Mouse (Mus musculus): Measurements from ENCODE around the gene Pde4b.

Gene Pde4b

DNA sequence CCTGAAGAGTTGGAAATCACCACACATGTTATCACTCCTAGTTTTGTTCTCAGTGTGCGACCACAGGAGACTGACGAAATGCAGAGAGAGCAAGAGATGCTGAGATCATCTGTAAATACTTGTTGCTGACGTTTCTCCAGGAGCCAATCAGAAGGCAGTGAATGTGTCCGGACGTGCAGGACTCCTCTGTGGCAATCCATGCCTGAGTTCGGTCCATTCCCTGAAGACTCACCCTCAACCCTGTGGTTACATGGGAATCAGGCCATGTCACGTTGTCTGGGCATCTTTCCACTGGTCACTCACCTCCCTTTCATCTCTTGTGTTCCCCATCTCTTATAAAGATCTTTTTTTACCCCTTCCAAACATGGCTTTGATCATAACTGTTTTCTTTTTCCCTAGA, 468.2 kb downstream of the Pde4b start:
- no peak for DNase-seq

DNA sequence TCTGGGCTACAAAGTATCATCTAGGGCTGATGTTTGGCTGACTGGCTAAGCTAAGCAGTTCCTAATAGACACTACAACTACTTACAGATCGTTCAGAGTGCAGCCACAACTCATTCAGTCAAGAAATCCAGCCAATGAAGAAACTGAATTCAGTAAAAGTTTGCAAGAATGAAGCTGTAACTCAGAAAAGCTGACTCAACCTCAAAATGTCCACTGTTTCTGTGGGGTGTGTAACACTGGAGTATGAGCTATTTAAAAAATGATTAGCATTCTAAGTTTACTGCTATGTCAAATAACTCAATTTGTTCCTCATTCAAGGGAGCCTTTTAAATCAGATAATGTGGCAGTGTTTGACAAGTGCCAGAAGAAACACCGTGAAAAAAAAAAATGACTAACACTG, 469.7 kb downstream of the Pde4b start:
- DNase-seq: no peak

DNA sequence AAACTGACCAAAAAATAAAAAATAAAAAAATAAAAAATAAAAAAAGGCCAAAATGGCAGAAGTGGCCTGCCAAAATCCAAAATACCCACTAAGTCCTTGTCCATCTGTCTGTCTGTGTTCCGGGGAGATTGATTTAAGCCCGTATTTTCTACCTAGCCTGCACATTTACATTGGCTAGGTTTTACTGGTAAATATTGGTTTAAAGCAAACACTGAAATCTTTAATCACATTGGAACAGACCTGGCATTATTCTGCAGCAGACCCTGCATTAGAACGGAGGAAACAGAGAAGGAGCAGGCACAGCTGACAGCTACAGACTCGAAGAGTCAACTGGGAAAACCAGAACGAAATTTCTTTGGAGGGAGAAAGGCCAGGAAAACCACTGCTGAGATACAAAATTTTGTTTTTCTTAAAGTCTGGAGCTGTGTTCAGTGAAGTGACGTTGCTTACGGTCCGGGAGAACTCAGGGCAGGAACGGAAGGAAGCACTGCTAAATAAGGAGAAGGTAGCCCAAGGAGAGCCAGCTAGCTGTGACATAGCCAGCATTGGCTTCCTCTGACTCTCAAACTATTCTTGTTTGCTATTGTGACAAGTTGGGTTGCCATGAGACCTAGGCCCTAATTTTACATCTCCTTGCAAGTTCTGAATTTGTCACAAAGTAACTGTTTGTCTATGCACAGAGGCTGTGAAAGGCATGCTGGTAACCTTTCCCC, 470.3 kb downstream of the Pde4b start:
- no peak for DNase-seq

DNA sequence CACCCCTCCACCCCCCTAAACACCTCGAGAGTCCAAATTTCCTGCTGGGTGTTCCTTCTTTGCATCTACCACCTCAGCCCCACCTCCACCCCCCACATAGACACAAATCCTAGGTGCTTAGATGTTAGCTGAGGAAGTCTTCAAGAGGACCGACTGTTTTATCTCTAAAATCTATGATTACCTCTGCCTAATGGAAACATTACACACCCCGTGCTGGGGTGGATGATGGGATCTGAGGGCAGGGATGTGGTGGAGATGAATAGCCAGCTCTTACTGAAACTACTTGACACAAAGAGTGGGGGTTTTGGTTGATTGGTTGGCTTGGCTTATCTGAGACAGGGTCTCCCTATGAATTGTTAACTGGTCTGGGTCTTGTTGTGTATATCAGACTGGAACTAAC, 471.0 kb downstream of the Pde4b start:
- DNase-seq: no peak

DNA sequence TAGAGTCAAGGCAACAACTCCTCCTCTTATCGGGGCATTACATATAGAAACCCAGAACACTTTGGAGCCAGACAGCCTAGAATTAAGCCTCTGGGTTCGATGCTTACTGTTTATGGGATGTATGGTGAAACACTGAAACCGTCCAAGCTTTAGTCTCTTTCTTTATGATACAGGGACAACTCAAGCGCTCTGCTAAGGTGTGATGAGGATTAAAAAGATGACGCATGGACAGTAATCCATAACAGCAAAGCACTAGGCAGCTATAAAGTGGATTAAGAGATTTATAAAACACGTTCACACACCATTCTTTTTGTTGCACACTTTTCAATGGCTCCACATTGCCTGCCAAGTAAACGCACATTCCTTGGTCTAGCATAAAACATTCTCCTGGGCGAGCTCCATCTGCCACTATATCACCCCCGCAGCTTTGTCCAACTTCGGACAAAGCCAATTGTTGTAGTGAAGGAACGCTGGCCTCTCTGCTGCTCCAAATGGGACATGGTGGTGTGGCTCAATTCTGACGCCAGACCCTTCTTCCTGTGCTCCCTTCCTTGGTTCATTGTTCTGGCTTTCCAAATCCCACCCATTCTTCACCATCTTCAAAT, 473.4 kb downstream of the Pde4b start:
- DNase-seq: no peak

DNA sequence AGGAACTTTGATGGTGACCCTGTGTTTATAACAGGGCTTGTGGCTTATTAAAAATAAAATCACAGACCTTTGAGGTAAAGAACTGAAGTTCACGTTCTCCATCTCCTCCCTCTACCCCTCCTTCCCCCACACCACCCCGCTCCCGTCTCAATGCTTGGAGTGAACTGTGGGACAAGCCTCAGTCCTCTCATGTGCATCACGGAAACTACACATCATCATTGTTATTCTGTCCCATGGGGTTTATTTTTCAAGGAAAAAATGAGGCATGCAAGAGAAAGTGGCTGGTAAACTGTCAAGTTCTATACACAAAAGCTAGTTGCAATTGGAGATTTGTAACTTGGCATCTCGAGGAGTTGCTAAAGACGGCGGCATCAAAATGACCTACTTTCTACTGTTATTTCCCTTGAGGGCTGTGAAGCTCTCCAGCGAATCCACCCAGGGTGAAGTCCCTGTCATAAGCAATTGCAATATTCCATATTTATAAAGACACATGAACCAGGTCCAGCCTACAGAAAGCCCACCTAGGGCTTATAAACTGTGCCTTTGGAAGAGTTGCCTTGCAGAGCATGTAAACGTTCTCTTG, 476.0 kb downstream of the Pde4b start:
- no peak for DNase-seq

DNA sequence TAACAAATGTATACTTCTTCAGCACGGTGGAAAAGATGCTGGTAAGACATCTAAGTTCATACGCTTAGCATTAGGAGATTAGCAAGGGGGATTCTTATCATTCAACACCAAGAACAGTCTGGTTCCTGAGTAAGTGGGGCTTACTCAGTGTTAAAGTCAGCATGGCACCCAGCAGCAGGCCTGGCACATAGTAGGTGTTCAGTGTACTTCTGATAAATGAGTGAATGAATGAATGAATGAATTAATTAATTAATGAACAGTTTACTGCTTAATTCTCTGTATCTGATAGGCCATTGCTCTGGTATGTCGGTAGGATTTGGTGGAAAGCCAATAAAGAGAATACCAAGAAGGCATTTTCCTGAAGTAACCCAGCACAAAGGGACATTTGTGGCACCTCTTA, 476.9 kb downstream of the Pde4b start:
- no peak for DNase-seq

DNA sequence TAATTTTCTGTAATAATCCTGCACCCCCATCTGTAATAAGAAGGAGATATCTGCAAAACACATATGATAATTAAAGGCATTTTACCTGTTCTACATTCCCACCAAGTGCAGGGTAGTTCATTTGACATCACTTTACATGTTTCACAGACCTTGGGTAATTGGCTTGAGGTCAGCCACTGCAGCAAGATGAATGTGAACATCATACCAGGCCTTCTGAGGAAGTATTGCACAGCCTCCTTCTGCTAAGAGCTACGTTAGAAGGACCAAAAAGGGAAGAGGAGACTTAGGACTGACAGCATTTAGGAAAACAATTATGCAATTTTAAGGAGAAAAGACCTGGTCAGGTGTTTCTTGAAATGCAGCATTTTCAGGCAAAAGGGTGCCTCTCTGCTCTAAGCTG, 479.1 kb downstream of the Pde4b start:
- no peak for DNase-seq

DNA sequence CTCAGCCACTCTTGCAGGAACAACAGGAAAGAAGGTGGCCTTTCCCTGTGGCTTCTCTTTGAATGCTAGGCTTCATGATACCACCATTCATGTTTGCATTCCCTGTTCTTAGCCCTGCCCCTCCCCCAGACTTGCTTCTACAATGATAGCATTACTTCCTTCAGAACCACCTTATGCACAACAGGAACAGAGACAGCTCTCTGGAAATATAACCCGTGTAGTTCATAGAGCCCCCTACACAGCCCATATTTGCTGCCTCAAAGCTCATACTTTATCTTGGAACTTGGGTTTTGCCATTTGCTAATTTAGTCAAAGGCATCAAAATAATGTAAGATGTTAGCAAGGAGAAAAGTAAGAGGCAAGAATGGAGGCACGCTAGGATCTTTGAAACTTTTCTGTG, 479.8 kb downstream of the Pde4b start:
- DNase-seq: no peak

DNA sequence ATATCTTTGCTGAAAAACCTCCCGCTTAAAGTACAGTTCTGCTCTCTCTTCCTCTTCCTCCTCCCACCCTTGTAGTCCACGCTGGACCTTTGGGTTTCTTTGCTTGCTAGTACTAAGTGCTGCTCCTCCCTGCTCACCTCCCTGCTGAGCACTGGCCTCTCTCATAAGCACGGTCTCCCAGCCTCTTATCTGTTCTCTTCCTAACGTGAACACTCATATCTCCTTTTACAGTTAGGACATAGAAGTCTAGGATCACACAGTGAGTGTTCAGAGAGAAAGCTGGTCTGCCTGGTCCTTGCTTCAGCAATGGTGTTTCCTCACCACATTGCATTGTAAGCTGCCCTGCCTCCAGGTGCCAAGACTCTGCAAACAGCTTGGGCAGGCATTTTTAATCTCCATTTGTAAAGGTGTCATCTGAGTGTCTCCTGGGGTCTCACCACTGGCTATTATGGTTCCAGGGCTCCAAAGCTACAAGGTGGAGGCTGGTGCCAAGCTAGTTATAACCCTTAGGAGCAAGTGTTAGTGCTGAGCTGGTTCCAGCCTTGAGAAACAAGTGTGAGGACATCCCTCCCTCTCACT, 480.4 kb downstream of the Pde4b start:
- no peak for DNase-seq

DNA sequence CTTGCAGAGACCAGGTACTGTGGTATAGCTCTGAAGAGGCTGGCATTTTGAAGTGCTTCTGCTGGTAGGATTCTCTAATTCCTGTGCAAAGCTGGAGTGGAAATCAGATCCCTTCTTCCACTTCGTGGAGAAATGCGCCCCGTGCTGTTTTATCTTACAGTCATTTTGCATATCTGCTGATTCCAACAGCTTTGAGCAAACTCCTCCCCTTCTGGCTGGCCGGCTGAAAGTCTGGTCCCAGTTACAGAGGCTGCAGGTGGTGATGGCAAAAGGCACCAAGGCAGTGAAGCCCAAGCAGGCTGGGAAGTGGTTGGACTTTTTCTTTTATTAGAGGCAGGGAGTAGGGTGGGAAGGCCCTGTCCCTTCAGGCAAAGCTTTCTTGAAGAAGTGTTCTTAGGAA, 481.2 kb downstream of the Pde4b start:
- DNase-seq: peak; percentile 75 to 80

DNA sequence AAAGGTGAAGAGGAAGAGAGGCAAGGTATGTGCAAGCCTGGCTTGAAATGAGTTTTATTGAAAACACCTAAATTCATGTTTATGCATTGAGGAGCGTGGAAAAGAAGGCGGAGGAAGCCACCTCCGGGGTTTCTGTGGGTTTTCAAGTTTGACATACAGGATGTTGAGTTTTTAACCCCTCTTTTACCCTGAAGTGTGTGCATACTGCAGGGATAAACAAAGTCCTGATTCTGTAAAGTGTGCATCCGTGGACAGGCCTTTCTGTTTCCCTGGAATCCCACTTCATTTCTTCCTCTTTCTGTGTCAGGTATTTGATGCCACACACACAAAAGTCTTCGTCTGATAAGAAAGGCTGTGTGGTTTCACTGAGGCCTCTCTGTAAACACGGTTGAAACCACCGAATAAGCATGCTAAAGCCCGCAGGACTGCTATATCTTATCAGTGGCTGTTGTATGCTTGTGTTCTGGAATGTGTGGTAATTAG, 481.8 kb downstream of the Pde4b start:
- DNase-seq: no peak

DNA sequence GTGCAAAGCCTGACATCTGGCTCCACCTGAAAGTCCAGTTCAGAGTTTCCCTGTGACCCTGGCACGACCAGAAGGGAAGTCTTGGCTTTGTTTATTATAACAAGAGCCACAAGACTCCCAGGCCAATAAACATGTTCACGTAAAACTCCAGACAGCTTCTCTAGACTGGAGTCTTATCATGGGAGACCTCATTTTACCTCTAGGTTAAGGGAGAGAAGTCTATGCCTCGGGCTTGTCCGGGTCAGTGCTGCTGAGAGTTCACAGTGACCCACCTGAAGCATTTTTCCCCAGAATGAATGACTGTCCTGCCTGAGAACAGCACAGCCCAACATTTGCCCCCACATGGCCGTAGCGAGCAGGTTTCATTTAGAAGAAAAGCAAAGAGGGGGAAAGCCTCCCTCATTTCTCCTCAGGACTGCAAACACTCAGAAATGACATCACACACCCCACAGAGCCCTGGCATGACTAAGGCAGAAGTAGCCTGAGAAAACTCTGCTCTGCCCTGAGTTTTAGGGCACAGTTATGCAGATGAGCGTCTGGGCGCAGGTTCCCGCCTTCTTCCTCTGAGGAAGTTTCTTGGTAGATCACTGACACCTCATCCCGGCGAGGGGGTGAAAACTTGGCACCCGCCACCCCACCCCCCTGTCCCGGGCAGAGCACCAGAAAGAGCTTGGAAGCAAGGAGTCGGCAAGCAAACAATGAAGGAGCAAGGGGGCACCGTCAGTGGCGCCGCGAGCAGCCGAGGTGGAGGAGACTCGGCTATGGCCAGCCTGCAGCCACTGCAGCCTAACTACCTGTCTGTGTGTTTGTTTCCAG, 482.8 kb downstream of the Pde4b start:
- peak; percentile 59 to 67 for DNase-seq

DNA sequence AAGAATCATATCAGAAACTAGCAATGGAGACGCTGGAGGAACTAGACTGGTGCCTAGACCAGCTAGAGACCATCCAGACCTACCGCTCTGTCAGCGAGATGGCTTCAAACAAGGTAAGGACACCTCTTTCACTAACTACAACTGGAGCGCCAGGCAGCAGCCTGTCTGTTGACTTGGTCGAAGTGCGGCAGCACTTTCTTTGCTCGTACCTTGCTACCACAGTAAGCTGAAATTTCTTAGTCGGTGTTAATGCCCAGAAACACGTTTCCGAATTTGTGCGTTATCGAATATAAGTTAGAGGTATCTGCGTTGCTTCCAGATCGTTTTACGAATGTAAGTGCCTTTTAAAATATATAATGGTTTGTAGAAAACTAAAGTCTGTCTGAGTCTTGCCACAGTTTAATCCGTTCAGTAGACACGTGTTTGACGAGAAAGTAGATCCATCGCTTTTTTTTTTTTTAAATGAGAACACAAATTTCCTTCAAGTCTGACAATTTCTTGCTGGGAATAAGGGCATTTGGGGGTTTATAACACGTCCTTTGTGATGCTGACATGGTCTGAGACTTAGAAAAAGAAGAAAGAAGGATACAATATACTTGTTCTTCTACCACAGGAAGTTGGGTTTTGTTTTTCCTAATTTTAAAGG, 483.5 kb downstream of the Pde4b start:
- no peak for DNase-seq

DNA sequence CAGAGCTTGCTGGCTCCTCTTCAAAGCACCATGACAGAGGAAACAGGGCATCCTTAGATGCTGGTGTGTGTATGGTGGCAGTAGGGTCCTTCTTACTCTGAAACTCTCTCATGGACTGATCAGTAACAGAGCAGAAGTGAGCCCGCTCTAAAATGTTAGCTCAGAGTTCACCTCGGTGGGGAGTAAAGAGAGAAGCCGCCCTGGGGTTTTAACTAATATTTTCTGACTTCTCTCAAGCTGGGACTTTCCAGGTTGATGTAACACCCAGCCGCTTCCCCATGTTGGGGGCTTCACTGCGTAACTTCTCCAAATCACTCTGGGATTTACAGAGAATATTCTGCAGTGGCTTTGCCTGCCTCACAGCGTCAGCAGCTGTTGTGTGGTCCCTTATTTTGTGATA, 484.7 kb downstream of the Pde4b start:
- DNase-seq: no peak

DNA sequence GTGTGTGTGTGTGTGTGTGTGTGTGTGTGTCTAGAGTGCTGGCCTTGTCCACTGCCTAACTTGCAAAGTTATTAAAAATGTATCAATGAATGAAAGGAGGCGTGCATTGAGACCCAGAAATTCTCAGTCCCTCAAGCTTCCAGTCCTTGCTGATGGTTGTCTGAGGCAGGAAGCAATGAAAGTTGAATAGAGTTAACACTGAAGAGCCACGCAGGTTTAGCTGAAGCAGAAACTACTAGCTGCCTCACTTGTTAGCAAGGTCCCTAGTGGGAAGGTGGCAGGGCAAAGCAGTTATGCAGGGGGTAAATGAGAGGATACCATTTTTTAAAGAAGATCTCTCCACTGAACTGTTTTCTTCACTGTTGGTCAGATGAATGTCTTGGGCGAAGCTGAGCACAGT, 485.2 kb downstream of the Pde4b start:
- DNase-seq: no peak

DNA sequence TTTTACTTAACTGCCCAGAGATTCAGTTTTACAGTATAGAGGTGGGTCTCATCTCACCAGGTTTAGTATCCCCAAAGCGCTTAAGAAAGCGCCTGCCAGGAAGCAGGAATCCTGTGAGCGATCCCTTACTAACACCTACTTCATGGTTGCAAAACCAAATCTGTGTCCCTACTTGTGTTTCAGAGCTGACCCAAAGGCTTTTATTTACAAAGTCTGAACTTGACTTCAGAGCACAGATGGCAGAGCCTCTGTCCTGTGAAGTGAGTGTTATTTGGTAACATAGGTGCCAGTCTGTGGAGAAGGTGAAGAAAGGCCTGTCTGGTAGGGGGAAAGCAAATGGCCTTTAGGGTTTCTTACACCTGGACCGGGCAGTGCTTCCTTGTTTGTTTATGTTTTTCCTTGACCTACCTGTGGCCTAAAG, 486.0 kb downstream of the Pde4b start:
- no peak for DNase-seq

DNA sequence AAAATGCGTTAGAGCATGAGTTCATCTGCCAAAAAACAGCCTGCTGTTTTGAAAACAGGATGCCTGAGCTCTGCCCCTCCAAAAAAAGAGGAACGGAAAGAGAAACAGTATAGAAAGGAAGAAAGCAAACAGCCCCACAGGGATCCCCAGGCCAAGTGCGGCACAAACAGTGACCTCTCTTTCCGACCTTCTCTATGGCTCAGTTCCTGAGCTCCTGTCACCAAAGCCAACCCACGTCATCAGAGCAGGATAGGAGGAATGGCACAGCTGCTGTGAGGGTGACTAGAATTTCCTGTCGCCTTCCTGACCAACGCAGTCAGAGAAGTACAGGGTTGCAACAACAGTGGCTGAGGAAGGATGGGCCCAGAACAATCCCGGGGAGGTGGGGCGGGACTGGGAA, 486.9 kb downstream of the Pde4b start:
- DNase-seq: no peak

DNA sequence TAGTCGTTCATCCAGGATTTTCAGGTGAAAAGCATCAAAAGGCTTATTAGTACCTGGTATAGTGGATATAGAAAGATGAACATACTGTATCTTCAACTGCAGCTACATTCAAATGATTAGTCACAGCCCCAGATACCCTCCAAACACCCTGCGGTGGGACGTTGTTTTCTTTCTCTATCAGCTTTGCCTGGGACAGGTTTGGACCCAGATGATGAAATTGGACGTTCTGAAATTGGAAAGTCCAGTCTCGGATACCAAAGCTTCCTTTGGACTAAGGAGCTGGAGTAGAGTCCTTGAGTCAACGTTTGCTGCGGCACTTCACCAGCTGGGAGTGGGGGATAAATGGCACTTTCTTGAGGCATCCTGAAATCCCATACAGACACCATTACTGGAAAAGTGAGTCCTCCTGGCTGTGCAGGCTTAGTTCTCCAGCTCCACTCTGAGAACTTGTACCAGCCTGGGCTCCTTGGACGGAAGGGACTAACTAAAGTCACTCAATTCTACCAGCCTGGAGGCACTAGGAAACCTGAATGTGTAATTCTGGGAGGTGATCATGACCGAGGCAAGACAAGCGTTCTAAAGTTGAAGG, 487.4 kb downstream of the Pde4b start:
- DNase-seq: no peak

DNA sequence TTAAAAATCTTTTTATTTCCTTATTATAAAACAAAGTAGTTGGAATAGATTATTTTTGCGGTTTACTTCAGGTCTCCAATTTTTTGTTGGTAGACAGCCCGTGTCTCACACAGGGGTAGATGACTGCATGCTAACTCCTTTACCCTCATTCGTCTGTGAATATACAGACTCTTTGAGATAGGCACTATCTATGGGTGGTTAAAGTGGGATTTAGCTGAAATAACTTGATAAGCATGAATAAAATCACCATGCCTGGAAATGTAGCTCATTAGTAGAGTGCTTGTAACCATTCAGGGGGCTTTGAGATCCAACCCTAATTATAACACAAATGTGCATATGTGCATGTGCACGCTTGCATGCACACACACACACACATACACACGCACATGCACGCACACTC, 488.8 kb downstream of the Pde4b start:
- no peak for DNase-seq

DNA sequence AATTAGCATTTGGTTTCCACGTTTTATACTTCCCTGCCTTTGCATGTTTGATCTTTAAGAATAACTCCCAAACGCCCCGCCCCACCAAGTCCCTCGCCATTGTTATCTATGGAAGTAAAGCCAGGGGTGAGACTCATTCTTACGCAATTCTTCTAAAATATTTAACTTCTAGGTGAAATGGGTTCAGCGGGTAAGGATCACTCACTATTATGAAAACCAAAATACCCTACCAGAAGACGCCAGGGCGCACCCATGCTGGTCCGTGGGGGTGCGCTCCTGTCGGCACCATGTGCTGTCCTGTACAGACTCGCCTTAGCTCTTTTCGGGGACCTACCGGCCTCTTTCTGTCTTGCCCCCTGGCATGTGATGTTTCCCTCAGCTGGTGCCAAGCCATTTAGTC, 490.3 kb downstream of the Pde4b start:
- DNase-seq: no peak

DNA sequence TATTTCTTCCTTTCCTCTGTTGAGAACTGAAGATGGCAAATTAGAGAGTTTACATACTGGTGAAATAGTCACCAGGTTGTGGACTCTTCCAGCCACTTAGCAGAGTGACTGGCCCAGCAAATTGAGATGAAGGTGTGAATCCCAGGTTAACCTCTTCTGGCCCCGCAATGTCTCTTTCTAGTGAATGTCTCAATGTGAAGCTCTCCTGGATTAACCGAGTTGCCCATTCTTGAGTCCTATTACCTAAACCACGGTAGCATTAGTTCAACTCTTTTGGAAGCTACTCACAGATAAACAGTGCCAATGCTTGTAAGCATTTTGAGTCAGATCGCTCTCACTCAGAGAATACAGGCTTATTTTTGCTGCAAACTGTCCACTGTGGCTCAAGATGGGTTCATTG, 491.7 kb downstream of the Pde4b start:
- no peak for DNase-seq

Measured in cerebellum, postnatal 10 days (tissue).